Mouse (Mus musculus) T-helper 17 cell (primary cell): ENCODE data around the gene Arcn1.

Experiments
- in situ Hi-C, 2 experiments: fragments of 300-600 bp; cut with MboI, MseI; formaldehyde crosslinking; loops; 1 replicate in 1 of 2; 2 replicates in 1 of 2; pipeline ENCODE4 v1.15.1; 2025; ENCODE audit warnings: high pct_unique_total_duplicates in 2 of 2

The Arcn1 gene

GRCm38 (mm10) chr9:44719632-44720357, 47.9 kb downstream of the Arcn1 start:
- in situ Hi-C loops: loop anchor here in 1 of 2 experiments (10.0 kb wide), 1 partner anchor 425 kb away; no protein-coding TSS in a partner anchor

- in situ Hi-C loops: loop anchor here in 1 of 2 experiments (10.0 kb wide), 1 partner anchor 426 kb away; no protein-coding TSS in a partner anchor
Observed at GRCm38 (mm10) chr9:44718937-44719631, 48.6 kb downstream of the Arcn1 start.

DNA sequence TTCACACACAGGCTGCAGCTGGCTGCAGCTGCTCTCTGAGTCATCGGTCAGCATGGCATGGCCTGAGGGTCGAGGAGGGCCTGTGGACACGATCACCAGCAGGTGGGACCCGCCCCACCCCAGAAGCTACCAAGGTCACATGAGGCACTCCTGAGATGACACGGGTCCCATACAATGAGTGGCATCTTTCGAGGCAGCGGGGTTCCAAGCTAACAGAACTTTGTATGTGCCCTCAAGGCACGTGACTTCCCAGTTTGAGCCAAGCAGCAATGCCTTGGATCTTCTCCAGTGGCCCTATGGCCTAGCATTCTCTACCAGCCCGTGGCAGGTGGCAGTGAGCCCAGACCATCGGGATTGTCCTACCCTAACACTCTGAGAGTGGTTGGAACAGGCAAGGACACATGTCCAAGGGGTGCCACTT, 49.8 kb downstream of the Arcn1 start:
- in situ Hi-C loops: loop anchor here in 1 of 2 experiments (10.0 kb wide), 1 partner anchor 427 kb away; no protein-coding TSS in a partner anchor

- in situ Hi-C loops: loop anchor here in 1 of 2 experiments (10.0 kb wide), 1 partner anchor 428 kb away; no protein-coding TSS in a partner anchor
Observed at GRCm38 (mm10) chr9:44716997-44717821, 50.4 kb downstream of the Arcn1 start.

DNA sequence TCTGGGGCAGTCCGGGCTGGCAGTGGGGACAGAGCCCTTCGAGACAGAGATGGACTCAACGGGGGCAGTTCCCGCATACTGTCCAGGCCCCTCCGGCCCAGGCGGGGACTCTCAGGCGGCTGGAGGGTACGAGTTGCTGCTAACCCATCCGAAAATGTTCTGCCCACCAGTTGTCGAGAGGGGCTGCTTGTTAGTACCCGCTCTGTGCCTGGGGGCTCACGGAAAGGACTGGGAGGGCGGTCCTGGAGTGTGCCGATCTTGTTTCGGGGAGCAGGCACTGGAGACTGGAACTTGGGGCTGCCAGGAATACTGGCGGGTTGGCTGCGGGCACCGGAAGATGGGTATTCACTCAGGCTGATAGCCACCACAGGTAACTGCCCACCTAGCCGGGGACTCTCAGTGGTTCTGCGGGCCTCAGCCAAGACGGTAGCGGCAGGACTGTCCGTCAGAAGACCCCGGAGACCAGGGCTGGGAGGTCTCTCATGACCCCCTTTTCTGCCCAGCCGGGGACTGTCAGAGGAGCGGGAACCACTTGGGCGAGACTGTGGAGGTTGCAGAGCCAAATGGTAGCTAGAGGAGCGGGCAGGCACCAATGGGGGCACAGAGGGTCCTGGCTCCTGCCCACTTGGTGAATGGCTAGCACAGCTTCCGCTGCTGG, 51.8 kb downstream of the Arcn1 start:
- in situ Hi-C loops: loop anchor here in 1 of 2 experiments (10.0 kb wide), 1 partner anchor 429 kb away; no protein-coding TSS in a partner anchor

- in situ Hi-C loops: loop anchor here in 1 of 2 experiments (10.0 kb wide), 1 partner anchor 430 kb away; no protein-coding TSS in a partner anchor
Observed at GRCm38 (mm10) chr9:44715109-44715508, 52.5 kb downstream of the Arcn1 start.

- in situ Hi-C loops: loop anchor here in 1 of 2 experiments (10.0 kb wide), 1 partner anchor 431 kb away; no protein-coding TSS in a partner anchor
Observed at GRCm38 (mm10) chr9:44713574-44713973, 54.1 kb downstream of the Arcn1 start.

- in situ Hi-C loops: loop anchor here in 1 of 2 experiments (10.0 kb wide), 1 partner anchor 432 kb away; no protein-coding TSS in a partner anchor
Observed at GRCm38 (mm10) chr9:44713080-44713479, 54.6 kb downstream of the Arcn1 start.

DNA sequence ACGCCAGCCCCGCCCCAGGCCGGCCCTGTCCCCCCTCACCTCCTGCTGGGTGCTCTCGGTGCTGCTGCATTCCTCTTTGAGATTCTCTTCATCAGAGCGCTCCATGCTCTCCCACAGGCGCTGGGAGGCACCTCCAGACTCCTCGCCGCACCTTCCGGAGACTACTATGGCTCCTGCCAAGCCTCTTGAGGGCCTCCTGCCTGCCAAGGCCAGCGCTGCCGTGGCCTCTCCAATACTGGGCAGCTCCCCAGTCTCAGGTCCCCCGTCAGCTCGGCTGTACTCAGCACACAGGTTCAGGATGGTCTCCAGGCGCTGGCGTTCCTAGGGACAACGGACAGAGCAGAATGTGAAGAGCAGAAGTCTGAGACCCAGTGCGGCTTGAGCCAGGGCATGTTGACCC, 56.0 kb downstream of the Arcn1 start:
- in situ Hi-C loops: loop anchor here in 1 of 2 experiments (10.0 kb wide), 1 partner anchor 433 kb away; no protein-coding TSS in a partner anchor

- in situ Hi-C loops: loop anchor here in 1 of 2 experiments (10.0 kb wide), 1 partner anchor 435 kb away; no protein-coding TSS in a partner anchor
Observed at GRCm38 (mm10) chr9:44710213-44710612, 57.4 kb downstream of the Arcn1 start.

DNA sequence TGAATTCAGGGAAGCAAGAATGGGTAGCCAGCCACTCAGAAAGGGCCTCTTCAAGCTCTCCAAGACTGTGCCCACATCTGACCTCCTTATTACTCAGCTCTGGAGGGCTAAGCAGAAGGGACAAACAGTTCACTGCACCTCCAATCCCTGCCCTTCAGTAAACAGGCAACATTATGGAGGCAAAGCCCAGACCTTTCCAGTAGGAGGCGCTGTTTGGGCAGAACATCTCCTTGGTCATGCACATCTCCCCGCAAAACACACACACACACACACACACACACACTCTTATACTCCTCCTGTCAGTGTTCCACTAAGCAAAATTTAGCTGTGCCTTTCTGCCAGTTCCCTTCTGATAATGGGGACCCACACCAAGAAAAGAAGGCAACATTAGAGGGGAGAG, 58.0 kb downstream of the Arcn1 start:
- in situ Hi-C loops: no loop called here

DNA sequence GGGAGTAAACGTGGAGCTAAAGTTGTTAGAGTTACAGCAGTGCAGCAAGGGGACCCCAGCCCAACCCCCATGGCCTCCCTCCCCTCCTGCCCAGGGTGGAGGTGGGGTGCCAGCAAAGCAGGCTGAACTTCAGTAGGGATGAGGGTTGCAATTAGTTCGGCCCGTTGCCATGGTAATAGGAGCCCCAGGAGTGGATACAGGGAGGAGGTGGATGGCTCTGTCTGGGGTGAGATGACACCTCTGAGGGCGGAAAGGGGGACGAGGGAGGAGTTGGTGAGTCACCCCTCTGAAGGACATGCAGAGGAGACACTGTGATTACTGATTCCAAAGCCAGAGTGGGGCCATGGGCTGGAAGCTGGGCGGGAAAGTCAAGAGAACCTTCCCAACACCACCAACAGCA, 58.7 kb downstream of the Arcn1 start:
- in situ Hi-C loops: no loop called here

- in situ Hi-C loops: no loop called here
Observed at GRCm38 (mm10) chr9:44708429-44708765, 59.2 kb downstream of the Arcn1 start.

DNA sequence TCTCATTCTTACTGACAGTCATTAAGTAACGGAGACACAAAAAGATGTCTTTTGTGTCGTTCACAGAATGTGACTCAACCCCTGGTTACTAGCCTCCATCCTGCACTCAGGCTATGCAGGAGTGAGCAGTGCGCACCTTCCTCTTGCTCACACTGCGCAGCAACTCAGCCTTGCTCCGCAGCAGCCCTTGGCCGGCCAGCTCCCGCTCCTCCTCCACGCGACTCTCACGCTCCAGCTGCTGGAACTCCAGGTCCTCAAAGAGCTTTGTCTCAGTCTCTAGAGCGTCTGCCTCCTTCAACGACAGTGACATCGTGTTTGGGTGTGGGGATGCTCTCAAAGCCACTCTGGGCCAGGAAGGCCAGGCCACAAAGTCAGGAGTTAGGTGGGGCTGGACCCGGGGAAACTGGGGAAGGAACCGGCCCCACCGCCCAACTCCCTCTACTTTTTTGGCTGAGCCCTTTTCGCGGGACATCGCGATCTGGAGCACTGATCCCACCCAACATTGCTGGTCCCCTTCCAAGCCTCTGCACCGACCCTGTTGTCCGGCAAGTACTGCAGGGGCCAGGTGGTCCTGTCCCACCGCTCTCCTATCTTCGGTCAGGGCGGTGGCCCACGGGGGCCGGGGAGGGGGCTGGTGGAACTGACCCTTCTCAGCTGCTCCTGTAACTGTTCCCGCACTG, 59.8 kb downstream of the Arcn1 start:
- in situ Hi-C loops: no loop called here

GRCm38 (mm10) chr9:44699730-44700129, 67.9 kb downstream of the Arcn1 start:
- in situ Hi-C loops: no loop called here

DNA sequence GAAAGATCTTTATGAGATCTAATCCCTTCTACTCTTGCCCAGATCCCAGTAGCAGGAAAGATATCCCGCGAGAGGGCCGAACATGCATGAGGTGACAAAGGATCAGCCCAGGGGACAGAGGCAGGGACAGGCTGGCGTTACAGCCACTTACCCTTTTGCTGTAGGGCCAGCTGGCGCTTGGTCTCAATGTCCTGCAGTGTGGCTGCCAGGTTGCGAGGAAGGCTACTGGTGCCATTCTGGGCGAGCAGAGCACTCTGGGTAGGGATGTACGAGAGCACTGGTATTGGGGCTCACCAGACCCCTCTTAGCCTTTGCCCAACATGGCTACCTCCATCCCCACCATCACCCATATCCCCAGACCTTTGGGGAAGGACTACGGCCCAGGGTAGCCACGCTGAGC, 68.4 kb downstream of the Arcn1 start:
- in situ Hi-C loops: no loop called here

DNA sequence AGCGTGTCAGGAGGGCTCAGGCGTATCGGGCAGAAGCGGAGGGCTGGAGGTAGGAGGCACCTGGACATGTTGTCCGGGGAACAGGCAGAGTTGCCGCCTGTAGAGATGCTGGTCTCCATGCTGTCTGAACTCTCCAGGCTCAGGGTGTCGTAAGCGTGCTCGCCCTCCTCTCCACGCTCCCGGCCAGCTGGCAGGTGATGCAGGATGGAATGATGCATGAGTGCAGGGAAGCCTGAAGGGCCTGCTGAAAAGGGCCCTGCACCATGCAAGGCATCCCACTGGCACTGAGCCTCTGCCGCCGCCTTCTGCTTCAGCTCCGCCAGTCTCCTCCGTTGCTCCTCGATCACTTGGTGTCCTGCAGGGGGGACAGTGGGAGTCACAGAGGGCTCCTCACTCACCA, 69.8 kb downstream of the Arcn1 start:
- in situ Hi-C loops: no loop called here

GRCm38 (mm10) chr9:44693071-44693470, 74.6 kb downstream of the Arcn1 start:
- in situ Hi-C loops: no loop called here

DNA sequence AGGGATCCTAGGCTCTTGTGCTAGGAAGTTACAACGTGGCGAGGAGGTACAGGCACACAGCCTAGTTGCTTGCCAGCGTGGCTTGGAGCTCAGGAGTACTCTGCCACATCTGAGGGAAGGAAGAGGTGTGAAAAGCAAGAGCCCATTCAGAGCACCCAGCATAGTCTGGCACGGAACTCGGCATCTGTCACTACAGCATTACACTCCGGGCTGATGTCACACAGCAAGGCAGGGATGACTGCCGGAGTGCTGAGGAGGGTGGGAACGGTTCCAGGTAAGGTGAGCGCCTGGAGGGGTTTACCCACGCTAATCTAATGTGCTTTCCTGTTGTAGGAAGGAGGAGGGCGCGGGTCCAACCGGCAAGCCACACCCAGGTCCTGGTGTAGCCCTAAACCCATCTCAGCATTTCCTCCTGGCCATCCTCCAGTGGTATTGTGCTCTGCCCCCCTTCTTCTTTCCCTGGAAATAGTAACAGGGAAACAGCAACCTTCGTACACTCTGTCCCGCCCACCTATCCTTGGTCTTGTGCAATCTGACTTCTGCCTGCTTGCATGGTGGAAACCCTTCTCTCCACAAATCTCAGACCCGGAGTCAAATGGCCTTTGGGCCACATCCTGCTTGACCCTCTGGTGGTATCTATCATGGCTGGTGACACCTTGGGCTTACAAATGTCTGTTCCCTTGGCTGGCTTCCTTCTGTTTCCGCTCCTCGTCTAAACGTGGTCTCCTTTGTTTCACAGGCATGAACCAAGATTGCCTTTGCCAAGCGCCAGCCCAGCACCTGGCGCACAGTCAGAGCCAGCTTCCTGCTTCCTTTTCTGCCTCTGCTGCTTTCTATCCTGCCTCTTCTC, 75.7 kb downstream of the Arcn1 start:
- in situ Hi-C loops: no loop called here
